ENCODE assay signal across 7 mouse cellular contexts in the genomic region with DNA sequence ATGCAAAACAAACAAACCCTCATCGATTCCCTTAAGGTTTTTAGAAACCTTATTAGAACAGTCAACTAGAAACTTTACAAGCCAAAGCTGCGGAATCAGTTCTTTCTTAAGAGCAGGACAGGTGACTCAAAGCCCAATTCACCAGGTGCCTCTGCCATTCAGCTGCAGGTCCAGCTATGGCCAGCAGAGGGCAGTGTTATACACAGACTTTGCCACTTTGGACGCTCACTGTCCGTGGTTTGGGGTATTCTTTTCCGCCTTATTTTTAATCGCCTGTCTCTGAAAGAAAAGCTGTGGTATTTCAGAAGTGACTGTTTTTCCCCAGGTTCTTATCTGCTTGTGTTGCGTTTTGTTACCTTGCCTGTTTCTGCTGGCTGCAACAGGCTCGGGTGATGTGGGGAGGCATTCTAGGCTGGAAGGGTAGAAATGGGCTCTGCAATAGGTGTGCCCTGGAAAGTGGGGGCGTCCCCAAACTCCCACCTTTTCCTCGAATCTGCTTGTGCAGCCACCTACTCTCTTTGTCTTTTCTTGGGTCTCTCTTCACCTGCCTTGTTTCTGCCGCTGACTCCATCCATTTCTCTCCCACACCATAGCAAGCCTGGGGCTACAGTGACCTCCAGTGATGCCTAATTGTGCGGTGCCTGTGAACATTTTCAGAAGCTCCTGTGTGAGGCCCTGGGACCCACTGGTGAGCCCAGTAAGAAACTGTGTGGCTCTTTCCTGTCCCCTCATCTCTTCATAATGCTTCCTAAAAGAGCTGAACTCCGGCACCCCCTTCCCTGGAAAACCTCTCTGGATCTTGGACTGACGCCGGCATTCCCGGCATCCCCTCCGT.
DNase-seq lines count a peak whose midpoint lies in the region; ATAC-seq and TF ChIP-seq lines count a peak whose summit lies in the region.

No protein-coding gene starts in this region.

- peaks cover 4% of the 10 kb centered on the region; the same call in 1 of the 2 replicates for H3K4me1 ChIP-seq in cortical plate, adult 2 months (ENCODE audit: control insufficient read depth, insufficient read depth, low read length)
- no peaks in the 10 kb centered on the region for H3K4me1 ChIP-seq in intestine, postnatal 0 days (replicated peaks; ENCODE audit: control insufficient read depth, insufficient read depth, low read length)
- no peaks in the 10 kb centered on the region for H3K4me1 ChIP-seq in limb, embryonic 12.5 days (replicated peaks)
- no peaks in the 10 kb centered on the region for H3K4me1 ChIP-seq in midbrain, embryonic 14.5 days (ENCODE audit: control insufficient read depth, insufficient read depth, low read length)

- 51% methylated on average over 17 of the region's 17 CpGs for WGBS in intestine, postnatal 0 days
- WGBS in limb, embryonic 12.5 days = 49% methylated on average over 17 of the region's 17 CpGs
- WGBS in midbrain, embryonic 14.5 days = 50% methylated on average over 17 of the region's 17 CpGs

- H3K9ac ChIP-seq in intestine, postnatal 0 days (ENCODE audit: low read depth, low read length) = no peak overlapping the region
- H3K9ac ChIP-seq in limb, embryonic 12.5 days (replicated peaks) = no peak overlapping the region
- 0 out of 2 replicates have a peak overlapping the region, but pooled peaks have one; percentile 1 for H3K9ac ChIP-seq in midbrain, embryonic 14.5 days (replicated peaks; ENCODE audit: low read length)

- no peak for ATAC-seq in intestine, postnatal 0 days
- ATAC-seq in limb, embryonic 12.5 days (ENCODE audit: insufficient number of reproducible peaks, insufficient read depth, low FRiP score, low TSS enrichment, low read depth) = no peak
- ATAC-seq in midbrain, embryonic 14.5 days (ENCODE audit: low FRiP score, low TSS enrichment) = no peak

- no peaks in the 10 kb centered on the region for H3K36me3 ChIP-seq in intestine, postnatal 0 days (ENCODE audit: control insufficient read depth, insufficient read depth)
- H3K36me3 ChIP-seq in limb, embryonic 12.5 days = no peaks in the 10 kb centered on the region
- H3K36me3 ChIP-seq in midbrain, embryonic 14.5 days (ENCODE audit: control insufficient read depth, insufficient read depth, low read length) = no peaks in the 10 kb centered on the region

- no peak overlapping the region for H3K4me3 ChIP-seq in cortical plate, adult 2 months (ENCODE audit: insufficient read depth, low read length)
- H3K4me3 ChIP-seq in intestine, postnatal 0 days (ENCODE audit: low read depth, low read length) = peak overlapping the region; percentile 9; the same call in 1 of the 2 replicates
- H3K4me3 ChIP-seq in limb, embryonic 12.5 days (replicated peaks) = peak overlapping the region; percentile 24
- H3K4me3 ChIP-seq in midbrain, embryonic 14.5 days (replicated peaks; ENCODE audit: low read depth, low read length) = peak overlapping the region; percentile 9; the same call in 1 of the 2 replicates

- TF ChIP-seq CTCF in cortical plate, adult 2 months (IDR thresholded peaks at IDR 0.05; ENCODE audit: extremely low read depth, insufficient read depth, low read length) = peak; percentile 96
- peak; percentile 94 for TF ChIP-seq CTCF in intestine, postnatal 0 days (IDR thresholded peaks at IDR 0.05; ENCODE audit: low read depth)

- DNase-seq in adrenal gland, adult 2 months = peak; percentile 69
- peak; percentile 94 for DNase-seq in heart, adult 11 months
- DNase-seq in midbrain, embryonic 14.5 days = peak; percentile 88
- peak; percentile 55 to 73 for DNase-seq in spleen, postnatal 14 days (ENCODE audit: low spot score in 2 of 2)

- H3K9me3 ChIP-seq in intestine, postnatal 0 days (ENCODE audit: control insufficient read depth) = no peaks in the 10 kb centered on the region
- no peaks in the 10 kb centered on the region for H3K9me3 ChIP-seq in limb, embryonic 12.5 days
- H3K9me3 ChIP-seq in midbrain, embryonic 14.5 days (ENCODE audit: control insufficient read depth, low read length) = no peaks in the 10 kb centered on the region

- peak overlapping the region; percentile 57 for H3K4me2 ChIP-seq in intestine, postnatal 0 days (replicated peaks; ENCODE audit: low read depth)
- peak overlapping the region; percentile 44 for H3K4me2 ChIP-seq in limb, embryonic 12.5 days
- peak overlapping the region; percentile 49 for H3K4me2 ChIP-seq in midbrain, embryonic 14.5 days (ENCODE audit: low read length)

- no peak for TF ChIP-seq POLR2A in cortical plate, adult 2 months (IDR thresholded peaks at IDR 0.05; ENCODE audit: extremely low read depth, insufficient read depth, low read length)

- no peaks in the 10 kb centered on the region for H3K27me3 ChIP-seq in intestine, postnatal 0 days (replicated peaks; ENCODE audit: control insufficient read depth, insufficient read depth, low read length)
- no peaks in the 10 kb centered on the region for H3K27me3 ChIP-seq in limb, embryonic 12.5 days
- H3K27me3 ChIP-seq in midbrain, embryonic 14.5 days (ENCODE audit: control insufficient read depth, insufficient read depth, low read length) = no peaks in the 10 kb centered on the region

- H3K27ac ChIP-seq in cortical plate, adult 2 months (ENCODE audit: insufficient read depth, low read length) = peak overlapping the region; percentile 93
- no peak overlapping the region for H3K27ac ChIP-seq in intestine, postnatal 0 days (ENCODE audit: low read depth, low read length)
- no peak overlapping the region for H3K27ac ChIP-seq in limb, embryonic 12.5 days
- H3K27ac ChIP-seq in midbrain, embryonic 14.5 days (replicated peaks; ENCODE audit: low read depth, low read length) = no peak overlapping the region
